Mouse (Mus musculus): Measurements from ENCODE around the gene Lrrc1.

Lrrc1 gene

GRCm38 (mm10) chr9:77499084-77499483, 45.6 kb downstream of the Lrrc1 start:
- DNase-seq = no peak

- DNase-seq = no peak
Measured at GRCm38 (mm10) chr9:77498406-77498805, 46.3 kb downstream of the Lrrc1 start.

- no peak for DNase-seq
Measured at GRCm38 (mm10) chr9:77497173-77497572, 47.5 kb downstream of the Lrrc1 start.

- DNase-seq = no peak
Measured at GRCm38 (mm10) chr9:77496540-77497062, 48.1 kb downstream of the Lrrc1 start.

GRCm38 (mm10) chr9:77494307-77494706, 50.4 kb downstream of the Lrrc1 start:
- DNase-seq = no peak

- DNase-seq = no peak
Measured at GRCm38 (mm10) chr9:77488611-77489010, 56.1 kb downstream of the Lrrc1 start.

- DNase-seq = no peak
Measured at GRCm38 (mm10) chr9:77487427-77487826, 57.2 kb downstream of the Lrrc1 start.

GRCm38 (mm10) chr9:77485915-77486314, 58.8 kb downstream of the Lrrc1 start:
- no peak for DNase-seq

GRCm38 (mm10) chr9:77484751-77485150, 59.9 kb downstream of the Lrrc1 start:
- no peak for DNase-seq

- no peak for DNase-seq
Measured at GRCm38 (mm10) chr9:77483559-77483958, 61.1 kb downstream of the Lrrc1 start.

GRCm38 (mm10) chr9:77482281-77482680, 62.4 kb downstream of the Lrrc1 start:
- DNase-seq = no peak

- no peak for DNase-seq
Measured at GRCm38 (mm10) chr9:77481380-77481779, 63.3 kb downstream of the Lrrc1 start.

GRCm38 (mm10) chr9:77480574-77481319, 63.9 kb downstream of the Lrrc1 start:
- no peak for DNase-seq

- no peak for DNase-seq
Measured at GRCm38 (mm10) chr9:77480001-77480400, 64.7 kb downstream of the Lrrc1 start.

- DNase-seq = no peak
Measured at GRCm38 (mm10) chr9:77478166-77478920, 66.3 kb downstream of the Lrrc1 start.

GRCm38 (mm10) chr9:77474535-77474934, 70.1 kb downstream of the Lrrc1 start:
- DNase-seq = no peak

GRCm38 (mm10) chr9:77472557-77472956, 72.1 kb downstream of the Lrrc1 start:
- no peak for DNase-seq

GRCm38 (mm10) chr9:77471646-77472220, 72.9 kb downstream of the Lrrc1 start:
- no peak for DNase-seq

- peak; percentile 59 to 60 for DNase-seq
Measured at GRCm38 (mm10) chr9:77469791-77470607, 74.7 kb downstream of the Lrrc1 start.

- DNase-seq = no peak
Measured at GRCm38 (mm10) chr9:77466926-77467325, 77.7 kb downstream of the Lrrc1 start.

- DNase-seq = no peak
Measured at GRCm38 (mm10) chr9:77465401-77465800, 79.3 kb downstream of the Lrrc1 start.

- peak; percentile 69 to 82 for DNase-seq
Measured at GRCm38 (mm10) chr9:77463861-77464260, 80.8 kb downstream of the Lrrc1 start.

GRCm38 (mm10) chr9:77463195-77463594, 81.5 kb downstream of the Lrrc1 start:
- peak in 1 of 2 experiments; percentile 34 for DNase-seq

Measured in kidney, postnatal 36 days (tissue).